Comparison of ENCODE assay signal across 10 mouse cellular contexts in genomic region chr15:28663847-28664602, GRCm38 (mm10).
A peak's percentile ranks its signal among the peaks of the same experiment; 100 is the strongest.
DNase-seq lines count a peak whose midpoint lies in the region; ATAC-seq lines count a peak whose summit lies in the region.
"Had no signal": no experiment of that assay in that cellular context is flagged by ENCODE, and none has a peak within 500 bp of the region (broad histone marks: within the 10 kb centered on the region; RNA-seq: fewer than 3 reads in every experiment).

No protein-coding gene starts in this region.

- no peak overlapping the region for H3K9ac ChIP-seq in hindbrain, embryonic 13.5 days
- H3K9ac ChIP-seq: heart, embryonic 13.5 days; liver, embryonic 13.5 days had no signal

- H3K4me1 ChIP-seq in hindbrain, embryonic 13.5 days (replicated peaks) = no peaks in the 10 kb centered on the region
- H3K4me1 ChIP-seq in hindbrain, embryonic 10.5 days (replicated peaks) = no peaks in the 10 kb centered on the region
- H3K4me1 ChIP-seq: heart, embryonic 13.5 days; liver, embryonic 13.5 days had no signal

- no peaks in the 10 kb centered on the region for H3K36me3 ChIP-seq in hindbrain, embryonic 13.5 days
- no peaks in the 10 kb centered on the region for H3K36me3 ChIP-seq in hindbrain, embryonic 10.5 days
- H3K36me3 ChIP-seq: heart, embryonic 13.5 days; liver, embryonic 13.5 days had no signal

- H3K4me2 ChIP-seq in hindbrain, embryonic 13.5 days = no peak overlapping the region
- H3K4me2 ChIP-seq: heart, embryonic 13.5 days; liver, embryonic 13.5 days had no signal

- intact Hi-C loops in left cerebral cortex, postnatal 36 days (cut with DNase I) = no loop called here

- WGBS in hindbrain, embryonic 13.5 days = 91% methylated on average over 6 of the region's 6 CpGs
- 90% methylated on average over 6 of the region's 6 CpGs for WGBS in hindbrain, embryonic 10.5 days

- no peak overlapping the region for H3K27ac ChIP-seq in hindbrain, embryonic 13.5 days
- H3K27ac ChIP-seq in hindbrain, embryonic 10.5 days = no peak overlapping the region
- H3K27ac ChIP-seq: heart, embryonic 13.5 days; liver, embryonic 13.5 days had no signal

- ATAC-seq in hindbrain, embryonic 13.5 days (ENCODE audit: low FRiP score) = peak; percentile 24; the same call in 1 of the 2 replicates

- H3K27me3 ChIP-seq in hindbrain, embryonic 13.5 days = no peaks in the 10 kb centered on the region
- H3K27me3 ChIP-seq in hindbrain, embryonic 10.5 days (ENCODE audit: insufficient read depth, poor library complexity, severe bottlenecking) = no peaks in the 10 kb centered on the region
- H3K27me3 ChIP-seq: heart, embryonic 13.5 days; liver, embryonic 13.5 days had no signal

- no peak for DNase-seq in hindbrain, embryonic 10.5 days (ENCODE audit: low spot score)
- DNase-seq in right cerebral cortex, adult 18-20 months = peak; percentile 5
- no peak for DNase-seq in right cerebral cortex, postnatal 14 days
- peak; percentile 6 for DNase-seq in left cerebral cortex, postnatal 36 days (ENCODE audit: low spot score in 2 of 2)
- DNase-seq in spleen, postnatal 4 days (ENCODE audit: low spot score in 2 of 2) = no peak
- no peak for DNase-seq in ovary, postnatal 14 days (ENCODE audit: low spot score)
- DNase-seq: adrenal gland, postnatal 36 days; liver, embryonic 13.5 days had no signal

- no peaks in the 10 kb centered on the region for H3K9me3 ChIP-seq in hindbrain, embryonic 13.5 days
- no peaks in the 10 kb centered on the region for H3K9me3 ChIP-seq in hindbrain, embryonic 10.5 days
- H3K9me3 ChIP-seq: heart, embryonic 13.5 days; liver, embryonic 13.5 days had no signal

- no peak overlapping the region for H3K4me3 ChIP-seq in hindbrain, embryonic 13.5 days
- H3K4me3 ChIP-seq in hindbrain, embryonic 10.5 days = no peak overlapping the region
- H3K4me3 ChIP-seq: heart, embryonic 13.5 days; liver, embryonic 13.5 days had no signal

Comparison
In these comparisons a context has a peak if more than half of its experiments do, and no peak if none do; other contexts are left out.
1. DNase-seq: peak in right cerebral cortex, adult 18-20 months (single experiment) and left cerebral cortex, postnatal 36 days (2 of 2); none in hindbrain, embryonic 10.5 days (single experiment), right cerebral cortex, postnatal 14 days (single experiment), spleen, postnatal 4 days (0 of 2) and ovary, postnatal 14 days (single experiment).